Mouse (Mus musculus) MN1 (cell line): Measurements from ENCODE around the gene Slc32a1.
A peak's percentile ranks its signal among the peaks of the same experiment; 100 is the strongest.

Experiments used
- DNase-seq: peaks from one replicate; pipeline ENCODE4 v3.0.0-alpha.2; 2016; ENCODE audit warnings: low spot score

The Slc32a1 gene

GRCm38 (mm10) chr2:158610488-158611325, at the start of gene Slc32a1:
Gene Slc32a1 (plus strand): TSS chr2:158610767.
- DNase-seq: no peak

DNA sequence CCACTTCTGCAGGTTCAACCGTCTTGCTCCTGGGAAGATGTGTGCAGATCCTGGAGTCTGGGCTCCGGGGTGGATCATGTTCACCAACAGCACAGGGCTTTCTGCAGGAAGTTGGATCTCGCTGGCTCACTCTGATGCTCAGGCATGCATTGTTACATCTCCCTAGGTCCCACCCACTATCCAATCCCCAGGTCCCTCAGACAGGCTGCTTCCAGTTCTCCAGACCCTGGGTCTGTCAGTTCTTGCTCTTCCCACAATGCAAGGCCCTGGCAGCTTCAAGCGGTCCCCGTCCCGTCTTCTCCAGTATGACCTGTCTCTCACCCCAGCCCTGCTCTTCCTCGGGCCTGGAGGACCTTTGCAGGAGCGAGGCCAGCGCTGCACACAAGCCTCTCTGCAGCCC, 49.8 kb upstream of the Slc32a1 start:
- DNase-seq: peak; percentile 46

DNA sequence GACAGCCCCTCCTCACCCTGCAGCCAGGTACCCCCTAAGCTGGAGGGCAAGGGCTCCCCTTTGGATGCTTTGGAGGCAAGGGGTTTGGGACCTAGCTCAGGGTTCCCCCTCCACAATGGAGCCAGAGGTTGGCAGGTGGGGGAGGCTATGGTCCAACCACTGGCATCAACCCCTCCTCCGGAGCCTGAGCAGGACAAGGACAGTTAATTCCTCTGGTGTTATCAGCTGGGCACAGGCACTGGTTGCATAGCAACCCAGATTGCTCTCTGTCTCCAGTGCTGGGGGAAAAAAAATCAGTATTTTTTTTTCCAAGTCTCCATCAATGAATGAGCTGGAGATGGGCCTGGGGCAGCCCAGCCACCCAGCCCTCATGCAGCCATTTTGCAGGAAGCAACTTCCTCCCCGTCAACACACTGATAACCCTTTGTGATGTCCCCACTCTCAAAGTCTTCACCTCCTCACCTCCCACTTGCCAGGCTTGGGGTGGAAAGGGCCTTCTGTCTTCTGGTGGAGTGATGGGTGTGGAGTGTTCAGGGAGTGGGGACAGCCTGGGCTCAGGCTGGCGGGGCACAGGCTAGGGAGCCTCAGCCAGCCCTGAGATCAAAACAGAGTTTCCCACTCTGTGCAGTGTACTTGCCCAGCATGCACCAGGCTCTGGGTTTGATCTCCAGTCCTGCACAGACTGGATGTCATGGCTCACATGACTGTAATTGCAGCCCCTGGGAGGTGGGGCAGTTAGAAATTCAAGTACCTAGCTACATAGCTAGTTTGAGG, 49.0 kb upstream of the Slc32a1 start:
- peak; percentile 58 for DNase-seq

DNA sequence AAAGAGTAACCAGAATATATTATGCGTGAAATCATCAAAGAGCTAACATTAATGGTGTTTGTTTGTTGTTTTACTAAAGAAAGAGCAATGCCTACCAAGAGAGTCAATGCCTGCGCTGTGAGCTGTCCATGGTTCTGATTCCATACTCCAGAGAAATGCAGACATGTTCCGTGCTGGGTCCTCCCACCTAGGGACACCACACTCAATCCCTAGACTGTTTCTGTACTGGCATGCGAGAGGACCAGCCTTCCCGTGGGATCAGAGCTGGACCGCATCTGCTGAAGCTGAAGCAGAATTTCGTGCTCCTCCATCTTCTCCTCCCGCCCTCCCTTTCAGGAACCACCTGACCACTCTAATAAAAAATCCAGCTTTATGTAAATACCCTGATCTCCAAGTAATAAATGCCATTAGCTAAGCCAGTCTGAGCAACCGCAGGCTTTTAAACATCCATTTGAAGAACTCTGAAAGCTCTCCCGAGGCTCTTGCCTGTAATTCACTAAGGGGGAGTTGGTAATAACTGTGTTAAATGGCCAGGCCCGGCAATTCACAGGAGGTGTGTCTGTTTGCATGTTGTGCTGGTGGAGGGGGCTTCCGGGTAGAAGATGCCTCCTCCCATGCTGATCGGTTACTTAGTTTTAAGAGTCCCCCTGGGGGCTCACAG, 40.0 kb upstream of the Slc32a1 start:
- no peak for DNase-seq

- DNase-seq: peak; percentile 83
Observed at GRCm38 (mm10) chr2:158579979-158580378, 30.6 kb upstream of the Slc32a1 start.

- DNase-seq: no peak
Observed at GRCm38 (mm10) chr2:158584621-158585358, 25.8 kb upstream of the Slc32a1 start.

- peak; percentile 23 for DNase-seq
Observed at GRCm38 (mm10) chr2:158588524-158589271, 21.9 kb upstream of the Slc32a1 start.

- DNase-seq: no peak
Observed at GRCm38 (mm10) chr2:158590495-158590894, 20.1 kb upstream of the Slc32a1 start.

DNA sequence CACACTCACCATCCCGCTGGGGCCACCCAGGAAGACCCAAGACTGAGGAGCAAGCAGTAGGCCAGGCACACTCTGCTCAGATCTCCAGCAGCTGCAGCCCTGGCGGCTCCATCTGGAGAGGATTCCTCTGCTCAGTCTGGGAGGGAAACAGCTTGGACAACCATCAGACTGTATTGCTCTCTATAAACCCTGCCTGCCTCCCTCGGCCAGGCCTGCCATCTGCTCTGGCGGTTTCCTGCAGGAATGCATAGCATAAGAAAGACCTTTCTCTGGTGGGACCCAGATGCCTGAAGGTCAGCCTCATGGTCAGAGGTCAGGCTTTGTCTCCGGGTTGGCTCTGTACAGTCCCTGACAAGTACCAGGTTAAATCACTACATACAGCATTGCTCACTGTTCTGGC, 19.3 kb upstream of the Slc32a1 start:
- no peak for DNase-seq

GRCm38 (mm10) chr2:158593371-158593770, 17.2 kb upstream of the Slc32a1 start:
- no peak for DNase-seq

- DNase-seq: peak; percentile 85
Observed at GRCm38 (mm10) chr2:158595103-158595502, 15.5 kb upstream of the Slc32a1 start.

GRCm38 (mm10) chr2:158595577-158595976, 15.0 kb upstream of the Slc32a1 start:
- peak; percentile 28 for DNase-seq

GRCm38 (mm10) chr2:158596803-158597202, 13.8 kb upstream of the Slc32a1 start:
- no peak for DNase-seq

GRCm38 (mm10) chr2:158600517-158600916, 10.1 kb upstream of the Slc32a1 start:
- DNase-seq: no peak

DNA sequence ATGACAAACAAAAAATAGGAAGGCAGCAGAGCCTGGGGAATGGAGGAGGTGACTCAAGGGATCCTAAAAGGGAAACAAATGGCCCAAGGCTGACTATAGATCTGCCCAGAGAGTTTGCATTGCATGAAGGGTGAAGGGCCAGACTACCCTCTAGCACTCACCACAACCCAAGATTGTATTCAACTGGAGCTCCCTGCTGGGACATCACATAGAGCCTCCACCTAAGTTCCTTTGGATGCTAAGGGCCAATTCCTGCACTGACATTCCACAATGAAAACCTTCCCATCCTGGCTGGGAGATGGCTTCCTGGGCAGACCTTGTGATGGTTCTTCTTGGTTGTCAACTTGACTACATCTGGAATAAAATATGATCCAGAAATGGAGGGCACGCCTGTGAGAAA, 9.2 kb upstream of the Slc32a1 start:
- DNase-seq: no peak

DNA sequence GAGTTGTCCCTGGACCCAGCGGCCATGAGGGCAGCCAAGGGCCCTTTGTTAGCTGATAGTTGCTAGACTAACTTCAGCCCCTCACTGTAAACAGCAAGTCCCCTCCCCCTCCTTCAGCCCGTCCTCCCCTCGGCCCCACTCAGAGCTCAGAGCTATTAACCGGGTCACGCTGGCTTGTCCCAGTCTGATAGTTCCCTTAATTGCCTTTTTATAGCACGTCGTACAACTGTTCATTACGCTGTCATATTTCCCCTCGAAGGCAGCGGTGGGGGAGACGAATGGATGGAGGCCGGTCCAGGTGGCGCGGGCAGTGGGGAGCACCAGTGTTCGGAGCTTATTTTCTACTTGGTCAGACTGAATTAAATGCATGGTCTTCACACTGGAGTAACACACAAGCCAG, 7.9 kb upstream of the Slc32a1 start:
- DNase-seq: no peak

DNA sequence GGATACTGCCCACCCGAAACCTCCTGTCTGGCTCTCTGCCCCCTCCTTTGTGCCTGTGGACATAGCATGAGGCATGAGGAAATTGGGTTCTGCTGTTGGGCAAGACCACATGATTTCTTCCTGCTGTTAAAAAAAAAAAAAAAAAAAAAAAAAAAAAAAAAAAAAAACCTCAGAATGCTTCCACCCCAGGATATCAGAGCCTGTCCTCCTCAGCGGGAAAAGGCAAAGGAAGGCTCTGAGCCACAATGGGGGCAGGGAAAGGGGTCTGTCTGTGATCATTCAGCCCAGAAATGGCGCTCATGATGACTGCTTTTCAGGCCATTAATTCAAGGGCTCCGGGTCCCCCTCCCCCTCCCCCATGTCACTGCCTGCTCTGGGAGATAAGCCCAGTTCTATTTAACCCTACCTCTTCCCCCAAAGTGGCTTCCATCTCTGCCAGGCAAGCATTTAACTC, 4.0 kb upstream of the Slc32a1 start:
- DNase-seq: peak; percentile 38

DNA sequence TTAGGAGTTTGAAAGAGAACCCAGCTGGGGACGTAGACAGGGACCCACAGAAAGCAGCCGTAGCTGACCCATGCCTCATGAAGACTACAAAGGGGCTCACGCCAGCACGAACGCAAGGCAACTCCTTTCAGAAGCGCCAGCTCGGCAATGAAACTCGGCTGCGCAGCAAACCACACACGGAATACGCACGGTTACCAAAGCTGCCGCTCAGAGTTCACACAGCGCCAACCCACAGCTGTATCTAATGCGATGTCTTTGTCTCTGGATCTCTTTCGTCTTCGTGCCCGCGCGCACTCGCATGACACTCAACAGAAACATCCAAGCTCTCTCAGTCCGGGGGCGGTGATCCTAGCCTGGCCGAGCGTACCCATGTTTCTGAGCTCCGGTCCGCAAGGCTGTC, 886 bp upstream of the Slc32a1 start:
- DNase-seq: no peak

- DNase-seq: no peak
Observed at GRCm38 (mm10) chr2:158611326-158611719, 756 bp downstream of the Slc32a1 start.

GRCm38 (mm10) chr2:158611726-158612670, 1.4 kb downstream of the Slc32a1 start:
- DNase-seq: no peak
